Mouse (Mus musculus): ENCODE results near the gene Krtap16-3. TPM values are rescaled to one million over a fixed set of nuclear protein-coding genes. Genes with fewer than 3 reads are reported as not detected.

Gene Krtap16-3
- polyA plus RNA-seq (2016; fragmentation: Nextera tagmentation; extraction: Ambion mirVana) = not detected in 2 replicates

GRCm38 (mm10) chr16:88962773-88963172 lies at the start of gene Krtap16-3:
Gene Krtap16-3 (minus strand): TSS chr16:88962873.
- no peak for ATAC-seq (ENCODE audit: insufficient number of reproducible peaks, insufficient read depth, low FRiP score, low TSS enrichment, low read depth)
- no peaks in the 10 kb centered on the region for H3K36me3 ChIP-seq
- no peaks in the 10 kb centered on the region for H3K4me1 ChIP-seq (replicated peaks)
- H3K9me3 ChIP-seq = peaks cover 4% of the 10 kb centered on the region; the same call in 1 of the 2 replicates
- H3K27me3 ChIP-seq = no peaks in the 10 kb centered on the region
- H3K4me3 ChIP-seq (replicated peaks) = no peak within 1 kb of the TSS
- no peak within 1 kb of the TSS for H3K9ac ChIP-seq (replicated peaks)
- no peak within 1 kb of the TSS for H3K4me2 ChIP-seq
- 89% methylated on average over 7 of the region's 7 CpGs for WGBS
- no peak within 1 kb of the TSS for H3K27ac ChIP-seq

- Histone ChIP-seq H3K4me2 (no peak within 1 kb of the TSS), H3K4me3 (replicated peaks) (no peak within 1 kb of the TSS), H3K36me3 (no peaks in the 10 kb centered on the region), H3K4me1 (replicated peaks) (no peaks in the 10 kb centered on the region), H3K9ac (replicated peaks) (no peak within 1 kb of the TSS), H3K9me3 (no peaks in the 10 kb centered on the region), H3K27me3 (no peaks in the 10 kb centered on the region), H3K27ac (no peak within 1 kb of the TSS)
- ATAC-seq (ENCODE audit: insufficient number of reproducible peaks, insufficient read depth, low FRiP score, low TSS enrichment, low read depth) = no peak
- WGBS = 84% methylated on average over 5 of the region's 5 CpGs
Observed at GRCm38 (mm10) chr16:89010659-89011058, 48.0 kb upstream of the Krtap16-3 start, which contains the start of gene Krtap22-2. Gene Krtap22-2 (minus strand): TSS chr16:89010759.

GRCm38 (mm10) chr16:88941106-88941505 lies 21.6 kb downstream of the Krtap16-3 start:
- H3K36me3 ChIP-seq = no peaks in the 10 kb centered on the region
- no peaks in the 10 kb centered on the region for H3K9me3 ChIP-seq
- no peak overlapping the region for H3K4me2 ChIP-seq
- H3K4me1 ChIP-seq (replicated peaks) = no peaks in the 10 kb centered on the region
- no peak overlapping the region for H3K27ac ChIP-seq
- WGBS = 88% methylated on average over 6 of the region's 6 CpGs
- H3K9ac ChIP-seq (replicated peaks) = no peak overlapping the region
- H3K27me3 ChIP-seq = no peaks in the 10 kb centered on the region
- no peak overlapping the region for H3K4me3 ChIP-seq (replicated peaks)
- ATAC-seq (ENCODE audit: insufficient number of reproducible peaks, insufficient read depth, low FRiP score, low TSS enrichment, low read depth) = no peak

- no peaks in the 10 kb centered on the region for H3K9me3 ChIP-seq
- H3K36me3 ChIP-seq = no peaks in the 10 kb centered on the region
- no peak overlapping the region for H3K9ac ChIP-seq (replicated peaks)
- no peak overlapping the region for H3K4me3 ChIP-seq (replicated peaks)
- no peak for ATAC-seq (ENCODE audit: insufficient number of reproducible peaks, insufficient read depth, low FRiP score, low TSS enrichment, low read depth)
- WGBS = 71% methylated on average over 7 of the region's 7 CpGs
- no peak overlapping the region for H3K4me2 ChIP-seq
- H3K27me3 ChIP-seq = no peaks in the 10 kb centered on the region
- H3K4me1 ChIP-seq (replicated peaks) = no peaks in the 10 kb centered on the region
- no peak overlapping the region for H3K27ac ChIP-seq
Observed at GRCm38 (mm10) chr16:88938252-88938651, 24.4 kb downstream of the Krtap16-3 start.

GRCm38 (mm10) chr16:88932165-88932564 lies 30.5 kb downstream of the Krtap16-3 start, which contains the start of gene Krtap19-9b:
Gene Krtap19-9b (minus strand): TSS chr16:88932265.
- H3K4me3 ChIP-seq (replicated peaks) = no peak within 1 kb of the TSS
- no peaks in the 10 kb centered on the region for H3K4me1 ChIP-seq (replicated peaks)
- no peak within 1 kb of the TSS for H3K9ac ChIP-seq (replicated peaks)
- WGBS = 78% methylated on average over 3 of the region's 3 CpGs
- H3K27me3 ChIP-seq = no peaks in the 10 kb centered on the region
- no peak within 1 kb of the TSS for H3K27ac ChIP-seq
- H3K36me3 ChIP-seq = no peaks in the 10 kb centered on the region
- H3K4me2 ChIP-seq = no peak within 1 kb of the TSS
- H3K9me3 ChIP-seq = no peaks in the 10 kb centered on the region
- no peak for ATAC-seq (ENCODE audit: insufficient number of reproducible peaks, insufficient read depth, low FRiP score, low TSS enrichment, low read depth)

Other genes starting within 250 kb of the Krtap16-3 start
- gene Krtap13-1, start 234.0 kb downstream of the Krtap16-3 start, polyA plus RNA-seq (2016; fragmentation: Nextera tagmentation; extraction: Ambion mirVana) = not detected in 2 replicates
- gene Krtap13, start 211.2 kb downstream of the Krtap16-3 start, polyA plus RNA-seq (2016; fragmentation: Nextera tagmentation; extraction: Ambion mirVana) = not detected in 2 replicates
- gene 2310034C09Rik, start 204.0 kb downstream of the Krtap16-3 start, polyA plus RNA-seq (2016; fragmentation: Nextera tagmentation; extraction: Ambion mirVana) = not detected in 2 replicates
- gene 2310057N15Rik, start 188.7 kb downstream of the Krtap16-3 start, polyA plus RNA-seq (2016; fragmentation: Nextera tagmentation; extraction: Ambion mirVana) = not detected in 2 replicates
- gene Gm5965, start 185.0 kb downstream of the Krtap16-3 start, polyA plus RNA-seq (2016; fragmentation: Nextera tagmentation; extraction: Ambion mirVana) = not detected in 2 replicates
- gene Gm20741, start 150.7 kb downstream of the Krtap16-3 start, polyA plus RNA-seq (2016; fragmentation: Nextera tagmentation; extraction: Ambion mirVana) = not detected in 2 replicates
- gene Krtap15, start 142.7 kb downstream of the Krtap16-3 start, polyA plus RNA-seq (2016; fragmentation: Nextera tagmentation; extraction: Ambion mirVana) = 0.25 and 0.26 TPM in 2 replicates
- gene Krtap14, start 136.7 kb downstream of the Krtap16-3 start, polyA plus RNA-seq (2016; fragmentation: Nextera tagmentation; extraction: Ambion mirVana) = not detected in 2 replicates
- gene Krtap19-1, start 93.5 kb downstream of the Krtap16-3 start, polyA plus RNA-seq (2016; fragmentation: Nextera tagmentation; extraction: Ambion mirVana) = not detected in 2 replicates
- not detected in 2 replicates for gene Krtap19-2, start 88.6 kb downstream of the Krtap16-3 start, polyA plus RNA-seq (2016; fragmentation: Nextera tagmentation; extraction: Ambion mirVana)
- not detected in 2 replicates for gene Krtap19-3, start 84.8 kb downstream of the Krtap16-3 start, polyA plus RNA-seq (2016; fragmentation: Nextera tagmentation; extraction: Ambion mirVana)
- gene Krtap19-4, start 77.8 kb downstream of the Krtap16-3 start, polyA plus RNA-seq (2016; fragmentation: Nextera tagmentation; extraction: Ambion mirVana) = not detected in 2 replicates
- gene Krtap19-5, start 66.4 kb downstream of the Krtap16-3 start, polyA plus RNA-seq (2016; fragmentation: Nextera tagmentation; extraction: Ambion mirVana) = not detected in 2 replicates
- gene Krtap19-9b, start 30.6 kb downstream of the Krtap16-3 start, polyA plus RNA-seq (2016; fragmentation: Nextera tagmentation; extraction: Ambion mirVana) = not detected in 2 replicates
- not detected in 2 replicates for gene Krtap22-2, start 47.9 kb upstream of the Krtap16-3 start, polyA plus RNA-seq (2016; fragmentation: Nextera tagmentation; extraction: Ambion mirVana)
- gene Gm10229, start 52.4 kb upstream of the Krtap16-3 start, polyA plus RNA-seq (2016; fragmentation: Nextera tagmentation; extraction: Ambion mirVana) = not detected in 2 replicates
- gene Krtap6-1, start 68.8 kb upstream of the Krtap16-3 start, polyA plus RNA-seq (2016; fragmentation: Nextera tagmentation; extraction: Ambion mirVana) = not detected in 2 replicates
- not detected in 2 replicates for gene Gm10228, start 78.6 kb upstream of the Krtap16-3 start, polyA plus RNA-seq (2016; fragmentation: Nextera tagmentation; extraction: Ambion mirVana)
- not detected in 2 replicates for gene Krtap6-5, start 85.0 kb upstream of the Krtap16-3 start, polyA plus RNA-seq (2016; fragmentation: Nextera tagmentation; extraction: Ambion mirVana)
- gene 1110025L11Rik, start 101.1 kb upstream of the Krtap16-3 start, polyA plus RNA-seq (2016; fragmentation: Nextera tagmentation; extraction: Ambion mirVana) = not detected in 2 replicates
- not detected in 2 replicates for gene Krtap6-3, start 121.1 kb upstream of the Krtap16-3 start, polyA plus RNA-seq (2016; fragmentation: Nextera tagmentation; extraction: Ambion mirVana)
- gene Gm6358, start 178.0 kb upstream of the Krtap16-3 start, polyA plus RNA-seq (2016; fragmentation: Nextera tagmentation; extraction: Ambion mirVana) = not detected in 2 replicates
- not detected in 2 replicates for gene Gm10061, start 188.2 kb upstream of the Krtap16-3 start, polyA plus RNA-seq (2016; fragmentation: Nextera tagmentation; extraction: Ambion mirVana)
- gene Gm9789, start 195.1 kb upstream of the Krtap16-3 start, polyA plus RNA-seq (2016; fragmentation: Nextera tagmentation; extraction: Ambion mirVana) = not detected in 2 replicates
- not detected in 2 replicates for gene Gm7735, start 206.6 kb upstream of the Krtap16-3 start, polyA plus RNA-seq (2016; fragmentation: Nextera tagmentation; extraction: Ambion mirVana)
- not detected in 2 replicates for gene 1110057P08Rik, start 211.9 kb upstream of the Krtap16-3 start, polyA plus RNA-seq (2016; fragmentation: Nextera tagmentation; extraction: Ambion mirVana)
- gene Krtap20-2, start 243.0 kb upstream of the Krtap16-3 start, polyA plus RNA-seq (2016; fragmentation: Nextera tagmentation; extraction: Ambion mirVana) = not detected in 2 replicates